Mouse (Mus musculus): ENCODE results near the gene Herpud2. TPM values are rescaled to one million over a fixed set of nuclear protein-coding genes. Genes with fewer than 3 reads are reported as not detected.

The Herpud2 gene
- polyA plus RNA-seq, 1 experiment from 2014 or later = 30.7 TPM

DNA sequence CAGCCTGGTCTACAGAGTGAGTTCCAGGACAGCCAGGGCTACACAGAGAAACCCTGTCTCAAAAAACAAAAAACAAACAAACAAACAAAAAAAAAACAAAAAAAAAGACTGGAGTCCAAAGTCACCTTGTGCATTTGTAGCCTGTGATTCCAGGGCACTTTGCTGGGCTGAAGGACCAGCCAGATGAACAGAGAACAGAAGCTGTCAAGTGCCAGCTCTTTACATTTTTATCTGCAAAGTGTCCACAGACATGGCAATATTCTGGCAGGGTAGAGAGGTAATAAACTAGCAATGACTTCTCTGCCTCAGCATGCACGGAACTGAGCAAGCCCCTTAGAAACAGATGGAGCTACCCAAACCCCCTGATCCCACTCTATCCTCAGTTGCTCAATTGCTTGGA lies 75.1 kb downstream of the Herpud2 start:
- Histone ChIP-seq H3K27ac (ENCODE audit: low read length) (peak overlapping the region; percentile 89), H3K9ac (ENCODE audit: low read length) (no peak overlapping the region), H3K27me3 (ENCODE audit: control insufficient read depth, insufficient read depth, low read length) (no peaks in the 10 kb centered on the region), H3K9me3 (replicated peaks; ENCODE audit: control insufficient read depth, low read length) (no peaks in the 10 kb centered on the region), H3K4me3 (ENCODE audit: low read length) (no peak overlapping the region), H3K4me2 (ENCODE audit: low read depth, low read length) (0 out of 2 replicates have a peak overlapping the region, but pooled peaks have one; percentile 10), H3K36me3 (ENCODE audit: control insufficient read depth, insufficient read depth) (no peaks in the 10 kb centered on the region), H3K4me1 (ENCODE audit: control insufficient read depth, insufficient read depth, low read length) (peaks cover 29% of the 10 kb centered on the region)
- WGBS = 33% methylated on average over 1 of the region's 1 CpGs
- peak; percentile 71 for ATAC-seq (replicated peaks; ENCODE audit: extremely low read depth, insufficient read depth, low FRiP score)

DNA sequence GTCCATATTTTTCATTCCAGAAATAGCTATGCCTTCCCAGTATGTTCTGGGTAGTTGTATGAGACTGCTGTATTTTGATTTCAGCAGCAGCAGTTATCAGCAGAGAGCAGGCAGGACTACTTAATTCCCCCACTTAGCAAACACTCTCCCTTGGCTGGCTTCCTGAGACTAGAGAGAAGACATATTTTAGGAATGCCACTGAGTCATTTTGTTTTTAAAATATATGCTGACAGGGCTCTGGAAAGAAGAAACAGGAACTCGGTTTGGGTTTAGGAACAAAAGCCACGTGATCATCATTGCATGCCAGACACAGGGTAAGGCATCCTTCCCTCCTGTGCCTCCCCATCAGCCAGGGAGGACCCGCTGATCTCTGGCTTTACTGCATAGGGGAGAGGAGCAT lies 75.6 kb downstream of the Herpud2 start:
- H3K27ac ChIP-seq (ENCODE audit: low read length) = peak overlapping the region; percentile 89
- H3K9me3 ChIP-seq (replicated peaks; ENCODE audit: control insufficient read depth, low read length) = no peaks in the 10 kb centered on the region
- H3K9ac ChIP-seq (ENCODE audit: low read length) = no peak overlapping the region
- WGBS = 7% methylated on average over 3 of the region's 3 CpGs
- H3K4me1 ChIP-seq (ENCODE audit: control insufficient read depth, insufficient read depth, low read length) = peaks cover 29% of the 10 kb centered on the region
- no peak overlapping the region for H3K4me3 ChIP-seq (ENCODE audit: low read length)
- peak overlapping the region; percentile 10; the same call in 1 of the 2 replicates for H3K4me2 ChIP-seq (ENCODE audit: low read depth, low read length)
- no peaks in the 10 kb centered on the region for H3K36me3 ChIP-seq (ENCODE audit: control insufficient read depth, insufficient read depth)
- no peaks in the 10 kb centered on the region for H3K27me3 ChIP-seq (ENCODE audit: control insufficient read depth, insufficient read depth, low read length)
- peak; percentile 92 for ATAC-seq (replicated peaks; ENCODE audit: extremely low read depth, insufficient read depth, low FRiP score)

DNA sequence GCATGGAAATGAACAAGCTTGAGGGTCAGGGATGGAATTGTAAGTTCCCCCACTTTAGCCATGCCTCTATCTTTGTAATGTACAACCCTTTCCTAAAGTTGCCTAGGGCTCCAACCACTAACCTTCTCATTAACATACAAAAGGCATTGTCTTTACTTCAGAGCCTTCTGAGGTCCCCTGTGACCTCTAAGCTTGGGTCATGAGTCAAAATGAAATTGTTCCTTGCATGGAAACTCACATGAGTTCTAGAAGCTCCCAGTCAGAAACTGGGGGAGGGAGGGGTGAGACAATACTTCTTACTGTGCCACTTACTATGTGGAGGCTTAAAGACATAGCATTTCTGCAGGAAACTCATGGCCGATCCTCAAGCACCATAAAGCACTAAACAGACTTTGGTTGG lies 79.0 kb downstream of the Herpud2 start:
- Histone ChIP-seq H3K36me3 (ENCODE audit: control insufficient read depth, insufficient read depth) (no peaks in the 10 kb centered on the region), H3K27ac (ENCODE audit: low read length) (no peak overlapping the region), H3K4me1 (ENCODE audit: control insufficient read depth, insufficient read depth, low read length) (peaks cover 29% of the 10 kb centered on the region), H3K4me3 (ENCODE audit: low read length) (no peak overlapping the region), H3K4me2 (ENCODE audit: low read depth, low read length) (no peak overlapping the region), H3K9me3 (replicated peaks; ENCODE audit: control insufficient read depth, low read length) (no peaks in the 10 kb centered on the region), H3K27me3 (ENCODE audit: control insufficient read depth, insufficient read depth, low read length) (no peaks in the 10 kb centered on the region), H3K9ac (ENCODE audit: low read length) (no peak overlapping the region)
- 83% methylated on average over 1 of the region's 1 CpGs for WGBS
- ATAC-seq (replicated peaks; ENCODE audit: extremely low read depth, insufficient read depth, low FRiP score) = no peak

DNA sequence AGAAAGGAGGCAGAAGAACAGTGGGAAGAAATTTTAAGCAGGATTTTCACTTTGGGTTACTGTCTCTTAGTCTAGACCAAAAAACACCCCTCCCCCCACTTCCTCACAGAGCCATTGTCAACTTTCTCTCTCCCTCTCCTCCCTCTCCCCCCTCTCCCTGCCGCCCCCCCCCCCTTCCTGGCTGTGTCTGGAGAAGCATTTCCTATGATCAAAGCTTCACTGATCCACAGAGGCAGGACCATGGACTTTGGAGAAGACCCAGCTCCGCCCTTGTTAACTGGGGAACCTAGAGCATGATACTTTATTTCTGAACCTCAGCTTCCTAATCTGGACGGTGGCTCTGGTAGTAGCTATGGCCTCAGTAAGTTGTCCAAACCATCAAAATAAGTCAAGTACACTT lies 92.9 kb downstream of the Herpud2 start:
- no peaks in the 10 kb centered on the region for H3K36me3 ChIP-seq (ENCODE audit: control insufficient read depth, insufficient read depth)
- 0 out of 2 replicates have a peak, but pooled peaks cover 2% of the 10 kb centered on the region for H3K4me1 ChIP-seq (ENCODE audit: control insufficient read depth, insufficient read depth, low read length)
- H3K4me3 ChIP-seq (ENCODE audit: low read length) = no peak overlapping the region
- H3K27me3 ChIP-seq (ENCODE audit: control insufficient read depth, insufficient read depth, low read length) = no peaks in the 10 kb centered on the region
- WGBS = 53% methylated on average over 3 of the region's 3 CpGs
- no peak for ATAC-seq (replicated peaks; ENCODE audit: extremely low read depth, insufficient read depth, low FRiP score)
- no peak overlapping the region for H3K4me2 ChIP-seq (ENCODE audit: low read depth, low read length)
- H3K27ac ChIP-seq (ENCODE audit: low read length) = no peak overlapping the region; the same call in 1 of the 2 replicates
- H3K9me3 ChIP-seq (replicated peaks; ENCODE audit: control insufficient read depth, low read length) = 0 out of 2 replicates have a peak, but pooled peaks cover 2% of the 10 kb centered on the region
- H3K9ac ChIP-seq (ENCODE audit: low read length) = no peak overlapping the region

Other genes starting within 250 kb of the Herpud2 start
- not detected in 2 replicates for gene Gm10181, start 62.4 kb downstream of the Herpud2 start, polyA plus RNA-seq (2015; fragmentation: Nextera tagmentation; extraction: Ambion mirVana)
- gene Sept7, start 100.6 kb upstream of the Herpud2 start, polyA plus RNA-seq (2015; fragmentation: Nextera tagmentation; extraction: Ambion mirVana) = 228 and 273 TPM in 2 replicates

Measured in heart, embryonic 16.5 days (tissue).